Mouse (Mus musculus) midbrain, postnatal 0 days (tissue): ENCODE results near the gene Zmiz1. TPM values are rescaled to one million over a fixed set of nuclear protein-coding genes. Genes with fewer than 3 reads are reported as not detected.

Experiments
- ATAC-seq: fragments of 200-750 bp; cut with Nextera tagmentation; 2 replicates; pipeline ENCODE4 v1.8.0; 2017; ENCODE audit warnings: moderate number of reproducible peaks, mild to moderate bottlenecking, moderate TSS enrichment, moderate library complexity; ENCODE audit not compliant: low FRiP score
- DNase-seq: peaks from one replicate; pipeline ENCODE4 v3.0.0-alpha.2; 2015; ENCODE audit warnings: low spot score
- H3K27ac ChIP-seq: fragments of 300-500 bp; sonication (generic); 2 replicates; pipeline ENCODE4 v1.5.1; 2014; ENCODE audit warnings: low read depth, mild to moderate bottlenecking, low read length, mixed read lengths
- H3K27me3 ChIP-seq: fragments of 300-500 bp; sonication (generic); 2 replicates; pipeline ENCODE4 v1.6.1; 2014; ENCODE audit warnings: low read length, control low read depth, mixed read lengths; ENCODE audit not compliant: insufficient read depth
- H3K36me3 ChIP-seq: fragments of 300-500 bp; sonication (generic); 2 replicates; pipeline ENCODE4 v1.6.1; 2014; ENCODE audit warnings: low read length, control low read depth, mixed read lengths; ENCODE audit not compliant: insufficient read depth
- H3K4me1 ChIP-seq: fragments of 300-500 bp; sonication (generic); 2 replicates; pipeline ENCODE4 v1.6.1; 2014; ENCODE audit warnings: mild to moderate bottlenecking, control low read depth, antibody characterized with exemption, low read length, mixed read lengths; ENCODE audit not compliant: insufficient read depth
- H3K4me2 ChIP-seq: fragments of 300-500 bp; sonication (generic); 2 replicates; pipeline ENCODE4 v1.6.1; 2014; ENCODE audit warnings: low read depth, mild to moderate bottlenecking, low read length, mixed read lengths; ENCODE audit not compliant: poor library complexity, severe bottlenecking
- H3K4me3 ChIP-seq: fragments of 300-500 bp; sonication (generic); 2 replicates; pipeline ENCODE4 v1.5.1; 2014; ENCODE audit warnings: low read depth, mild to moderate bottlenecking, low read length, moderate library complexity
- H3K9ac ChIP-seq: fragments of 300-500 bp; sonication (generic); replicated peaks from 2 replicates; pipeline ENCODE4 v1.6.1; 2014; ENCODE audit warnings: mild to moderate bottlenecking, low read length, moderate library complexity, mixed read lengths; ENCODE audit not compliant: poor library complexity, severe bottlenecking
- H3K9me3 ChIP-seq: fragments of 300-500 bp; sonication (generic); 2 replicates; pipeline ENCODE4 v1.6.1; 2016; ENCODE audit warnings: low read length, control low read depth
- CTCF ChIP-seq: IDR thresholded peaks from 2 replicates; pipeline ENCODE4 v1.5.1; 2016; ENCODE audit warnings: antibody characterized with exemption, mild to moderate bottlenecking
- WGBS: fragments of 180-500 bp; shearing (Covaris S2); extraction: QIAGEN DNeasy Blood & Tissue Kit; methylation state at CpG from one replicate; pipeline ENCODE4 v1.1.7; 2014; 5-methylcytosine and 5-hydroxymethylcytosine counted together
- polyA plus RNA-seq: library from polyadenylated mRNA; unstranded; fragments of >200 nt; fragmentation: Nextera tagmentation; extraction: Ambion mirVana; gene quantifications from 2 replicates; pipeline ENCODE4 v1.2.1, GENCODE M21; 2015
- total RNA-seq: library from RNA; depleted of rRNA; stranded (reverse); fragments of >200 nt; gene quantifications from 2 replicates; pipeline ENCODE4 v1.2.3, GENCODE M21; 2014

The Zmiz1 gene
- total and polyA plus RNA-seq, 2 experiments from 2014 or later, result 51.7 to 130 TPM

DNA sequence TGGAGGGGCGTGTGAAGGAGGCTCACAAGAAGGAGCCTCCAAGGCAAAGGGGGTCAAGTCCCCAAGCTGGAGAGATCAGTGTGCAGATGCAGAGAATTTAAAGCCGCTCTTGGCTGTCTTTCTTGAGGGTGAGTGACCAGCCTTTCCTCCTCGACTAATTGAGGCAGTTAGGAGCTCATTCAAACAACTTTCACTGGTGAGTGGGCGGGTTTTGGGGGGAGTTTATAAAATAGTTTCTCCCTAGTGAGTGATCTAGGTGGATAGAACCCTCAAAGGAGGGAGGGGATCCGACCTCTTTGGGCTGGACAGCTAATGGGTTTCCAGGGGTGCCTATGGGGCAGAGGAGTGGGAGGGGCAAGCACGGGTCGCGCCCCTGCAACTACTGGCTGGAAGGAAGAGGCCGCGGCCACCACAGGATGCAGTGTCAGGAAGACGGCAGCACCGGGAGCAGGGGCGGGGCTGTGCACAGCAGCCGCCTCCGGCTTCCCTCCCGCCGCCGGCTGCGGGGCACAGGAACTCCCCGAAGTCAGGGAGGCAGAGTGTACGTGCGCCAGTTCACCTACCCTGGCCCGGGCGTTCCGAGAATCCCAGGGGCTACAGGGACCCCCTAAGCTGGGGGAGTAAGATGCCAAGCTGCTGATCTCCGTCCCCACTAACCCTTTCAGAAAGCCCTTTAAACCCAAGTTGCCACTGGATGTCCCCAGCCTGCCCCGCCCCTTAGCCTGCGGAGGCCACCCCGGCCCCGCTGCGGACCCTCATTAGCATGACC is 147.6 kb downstream of the Zmiz1 start:
- TF ChIP-seq CTCF, result no peak
- Histone ChIP-seq H3K27ac (peak overlapping the region; percentile 99), H3K4me1 (peaks cover 31% of the 10 kb centered on the region), H3K36me3 (no peaks in the 10 kb centered on the region), H3K4me2 (peak overlapping the region; percentile 84), H3K9me3 (no peaks in the 10 kb centered on the region), H3K9ac (peak overlapping the region; percentile 96), H3K4me3 (peak overlapping the region; percentile 80), H3K27me3 (no peaks in the 10 kb centered on the region)
- 2% methylated on average over 30 of the region's 31 CpGs for WGBS
- DNase-seq (no peak), ATAC-seq (peak; percentile 14; the same call in 1 of the 2 replicates)

DNA sequence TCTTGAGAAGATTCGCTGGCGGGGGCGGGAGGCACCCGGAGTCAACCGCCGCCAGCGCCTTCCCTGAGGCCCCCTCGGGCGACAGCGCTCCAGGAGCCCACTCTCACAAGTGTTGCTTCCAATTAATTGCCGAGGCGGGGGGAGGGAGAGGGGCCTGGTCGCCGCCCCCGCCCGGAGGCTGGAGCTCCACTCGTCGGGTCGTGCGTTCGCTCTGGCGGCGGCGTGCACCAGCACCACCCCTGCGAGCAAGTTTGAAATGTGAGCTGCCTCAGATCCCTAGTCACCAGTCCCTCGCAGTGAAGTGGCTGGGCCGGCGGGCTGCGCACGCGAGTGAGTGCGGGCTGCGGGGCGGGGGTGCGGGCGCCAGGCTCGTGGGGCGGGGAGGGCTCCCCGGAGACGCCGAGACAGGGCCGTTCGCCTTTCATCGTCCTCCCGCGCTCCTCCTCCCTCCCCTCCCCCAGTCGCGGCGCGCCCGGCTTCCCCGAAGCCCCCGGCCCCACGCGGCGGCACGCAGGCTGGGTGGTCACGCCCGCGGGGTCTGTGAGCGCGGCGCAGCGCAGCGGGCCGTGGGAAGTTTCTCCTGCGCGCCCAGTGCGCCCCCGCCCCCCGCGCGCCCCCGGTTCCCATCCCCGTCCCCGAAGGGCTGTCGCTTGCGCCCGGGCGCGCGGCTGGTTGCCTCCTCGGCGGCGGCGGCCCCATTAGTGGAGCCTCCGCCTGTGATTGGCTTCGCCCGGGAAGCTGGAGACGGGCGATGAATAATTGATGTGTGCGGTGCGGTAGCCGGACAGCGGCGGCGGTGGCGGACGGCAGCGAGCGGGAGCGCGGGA is 148.4 kb downstream of the Zmiz1 start:
- ATAC-seq (peak; percentile 70), DNase-seq (peak; percentile 85)
- Histone ChIP-seq H3K27ac (peak overlapping the region; percentile 99), H3K36me3 (no peaks in the 10 kb centered on the region), H3K4me2 (peak overlapping the region; percentile 84), H3K9ac (peak overlapping the region; percentile 96), H3K4me1 (peaks cover 39% of the 10 kb centered on the region), H3K9me3 (no peaks in the 10 kb centered on the region), H3K27me3 (no peaks in the 10 kb centered on the region), H3K4me3 (peak overlapping the region; percentile 80)
- under 1% methylated on average over 65 of the region's 103 CpGs for WGBS
- no peak; the same call in 1 of the 2 replicates for TF ChIP-seq CTCF

DNA sequence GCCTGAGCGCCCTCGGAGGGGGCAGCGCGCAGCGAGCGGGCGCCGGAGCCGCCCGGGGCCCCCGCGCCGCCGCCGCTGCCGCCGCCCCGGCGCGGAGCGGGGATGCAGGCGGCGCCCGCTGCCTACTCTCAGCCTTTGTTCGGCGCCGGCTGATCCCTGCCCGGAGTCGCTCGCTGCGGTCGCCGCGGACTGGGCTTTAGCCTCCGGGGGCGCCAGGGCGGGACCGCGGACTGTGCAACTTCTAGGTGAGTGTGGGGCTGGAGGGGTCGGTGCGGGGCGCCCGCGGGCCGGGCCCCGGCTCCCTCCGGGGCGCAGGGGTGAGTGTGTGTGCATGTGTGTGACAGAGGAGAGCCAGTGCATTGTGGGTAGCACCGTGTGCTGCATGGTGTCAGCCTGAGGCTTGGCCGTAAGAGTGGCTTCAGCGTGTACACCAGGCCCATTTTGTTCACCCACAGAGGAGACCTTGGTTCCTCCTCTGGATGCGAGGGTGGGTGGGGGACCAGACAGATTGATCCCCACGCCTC is 149.0 kb downstream of the Zmiz1 start:
- H3K4me1 ChIP-seq, result peaks cover 39% of the 10 kb centered on the region
- H3K36me3 ChIP-seq, result no peaks in the 10 kb centered on the region
- H3K4me2 ChIP-seq, result peak overlapping the region; percentile 84
- H3K27me3 ChIP-seq, result no peaks in the 10 kb centered on the region
- ATAC-seq (peak; percentile 79), DNase-seq (peak; percentile 68)
- peak overlapping the region; percentile 96 for H3K9ac ChIP-seq
- TF ChIP-seq CTCF, result no peak
- peak overlapping the region; percentile 80 for H3K4me3 ChIP-seq
- WGBS, result under 1% methylated on average over 51 of the region's 53 CpGs
- H3K9me3 ChIP-seq, result no peaks in the 10 kb centered on the region
- H3K27ac ChIP-seq, result peak overlapping the region; percentile 99

DNA sequence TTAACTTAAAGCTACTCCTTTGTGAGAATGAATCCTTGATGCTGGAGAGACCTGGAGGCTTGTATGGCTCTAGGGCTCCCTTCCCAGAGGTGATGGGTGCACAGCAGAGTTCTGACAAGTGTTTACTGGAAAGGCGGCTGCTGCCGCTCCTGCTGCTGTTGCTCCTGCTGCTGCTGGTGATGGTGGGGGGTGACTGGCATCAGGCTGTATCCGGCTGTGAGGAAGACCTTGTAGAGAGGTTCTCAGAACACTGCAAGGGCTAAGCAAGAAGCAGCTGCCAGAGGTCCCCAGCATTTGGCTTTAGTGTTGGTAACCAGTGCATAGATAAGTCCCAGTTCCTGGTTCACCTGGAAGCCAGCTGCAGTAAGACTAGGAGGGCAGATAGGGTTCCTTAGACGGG is 149.6 kb downstream of the Zmiz1 start:
- TF ChIP-seq CTCF, result no peak
- no peak for ATAC-seq
- WGBS, result 8% methylated on average over 4 of the region's 4 CpGs

DNA sequence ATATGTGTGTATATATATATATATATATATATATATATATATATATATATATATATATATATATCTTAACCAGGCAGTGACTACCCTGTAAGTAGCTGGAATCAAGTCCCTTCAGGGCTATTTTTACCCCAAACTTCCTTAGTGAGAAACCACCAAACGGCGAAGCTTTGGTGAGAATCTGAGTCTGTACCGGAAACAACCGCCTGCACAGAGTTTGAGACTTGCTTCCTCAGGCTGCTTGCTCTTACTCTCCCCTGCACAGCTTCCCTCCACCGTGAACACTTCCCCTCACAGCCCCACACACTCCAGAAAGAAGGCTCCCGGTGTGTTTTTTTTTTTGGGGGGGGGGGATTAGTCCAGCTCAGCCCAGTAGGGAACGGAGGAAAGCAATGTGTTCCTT is 150.4 kb downstream of the Zmiz1 start:
- Histone ChIP-seq H3K4me3 (peak overlapping the region; percentile 80), H3K27me3 (no peaks in the 10 kb centered on the region), H3K9ac (0 out of 2 replicates have a peak overlapping the region, but pooled peaks have one; percentile 46), H3K27ac (no peak overlapping the region), H3K9me3 (no peaks in the 10 kb centered on the region), H3K36me3 (no peaks in the 10 kb centered on the region), H3K4me2 (peak overlapping the region; percentile 84), H3K4me1 (peaks cover 39% of the 10 kb centered on the region)
- ATAC-seq (no peak), DNase-seq (no peak)
- 33% methylated on average over 7 of the region's 7 CpGs for WGBS
- no peak for TF ChIP-seq CTCF

More for the DNA sequence above, 149.6 kb downstream of the Zmiz1 start:
- peak overlapping the region; percentile 99 for H3K27ac ChIP-seq
- H3K9me3 ChIP-seq, result no peaks in the 10 kb centered on the region
- no peaks in the 10 kb centered on the region for H3K27me3 ChIP-seq
- H3K4me3 ChIP-seq, result peak overlapping the region; percentile 80
- no peak for DNase-seq
- H3K9ac ChIP-seq, result peak overlapping the region; percentile 96
- peaks cover 39% of the 10 kb centered on the region for H3K4me1 ChIP-seq
- H3K36me3 ChIP-seq, result no peaks in the 10 kb centered on the region
- peak overlapping the region; percentile 84 for H3K4me2 ChIP-seq
